Mouse (Mus musculus): Measurements from ENCODE around the gene Naa16. TPM values are rescaled to one million over a fixed set of nuclear protein-coding genes. Genes with fewer than 3 reads are reported as not detected.
A peak's percentile ranks its signal among the peaks of the same experiment; 100 is the strongest.

Gene Naa16
- polyA plus RNA-seq, 1 experiment from 2014 or later = 41.4 TPM

GRCm38 (mm10) chr14:79293119-79293780 lies 97.3 kb downstream of the Naa16 start:
- Histone ChIP-seq H3K36me3 (no peaks in the 10 kb centered on the region), H3K4me1 (peaks cover 50% of the 10 kb centered on the region), H3K4me2 (replicated peaks) (0 out of 2 replicates have a peak overlapping the region, but pooled peaks have one; percentile 11), H3K27me3 (peaks cover 33% of the 10 kb centered on the region), H3K27ac (replicated peaks) (no peak overlapping the region), H3K9ac (replicated peaks) (no peak overlapping the region), H3K9me3 (no peaks in the 10 kb centered on the region), H3K4me3 (no peak overlapping the region)
- 36% methylated on average over 9 of the region's 16 CpGs for WGBS
- no peak for ATAC-seq (ENCODE audit: low FRiP score, low read depth)

- 80% methylated on average over 4 of the region's 4 CpGs for WGBS
- Histone ChIP-seq H3K27ac (replicated peaks) (no peak overlapping the region), H3K9ac (replicated peaks) (no peak overlapping the region), H3K4me2 (replicated peaks) (no peak overlapping the region), H3K4me1 (peaks cover 43% of the 10 kb centered on the region), H3K4me3 (no peak overlapping the region), H3K36me3 (no peaks in the 10 kb centered on the region), H3K9me3 (no peaks in the 10 kb centered on the region), H3K27me3 (peaks cover 29% of the 10 kb centered on the region)
- no peak for ATAC-seq (ENCODE audit: low FRiP score, low read depth)
Measured at GRCm38 (mm10) chr14:79291629-79292028, 98.9 kb downstream of the Naa16 start.

- ATAC-seq (ENCODE audit: low FRiP score, low read depth) = peak; percentile 72
- Histone ChIP-seq H3K27ac (replicated peaks) (peak overlapping the region; percentile 49), H3K36me3 (no peaks in the 10 kb centered on the region), H3K4me2 (replicated peaks) (peak overlapping the region; percentile 13; the same call in 1 of the 2 replicates), H3K4me1 (peaks cover 38% of the 10 kb centered on the region), H3K4me3 (no peak overlapping the region), H3K9ac (replicated peaks) (no peak overlapping the region), H3K27me3 (peaks cover 29% of the 10 kb centered on the region), H3K9me3 (no peaks in the 10 kb centered on the region)
- WGBS = 13% methylated on average over 15 of the region's 15 CpGs
Measured at GRCm38 (mm10) chr14:79290683-79291425, 99.7 kb downstream of the Naa16 start.

GRCm38 (mm10) chr14:79289909-79290308 lies 100.7 kb downstream of the Naa16 start:
- Histone ChIP-seq H3K4me2 (replicated peaks) (no peak overlapping the region), H3K9me3 (no peaks in the 10 kb centered on the region), H3K27ac (replicated peaks) (no peak overlapping the region), H3K9ac (replicated peaks) (no peak overlapping the region), H3K4me3 (no peak overlapping the region), H3K36me3 (no peaks in the 10 kb centered on the region), H3K27me3 (peaks cover 29% of the 10 kb centered on the region), H3K4me1 (peaks cover 34% of the 10 kb centered on the region)
- WGBS = 49% methylated on average over 9 of the region's 9 CpGs
- no peak for ATAC-seq (ENCODE audit: low FRiP score, low read depth)

GRCm38 (mm10) chr14:79288280-79288679 lies 102.3 kb downstream of the Naa16 start:
- Histone ChIP-seq H3K27ac (replicated peaks) (no peak overlapping the region), H3K9ac (replicated peaks) (no peak overlapping the region), H3K27me3 (peaks cover 25% of the 10 kb centered on the region), H3K36me3 (no peaks in the 10 kb centered on the region), H3K4me2 (replicated peaks) (no peak overlapping the region), H3K9me3 (no peaks in the 10 kb centered on the region), H3K4me1 (peaks cover 28% of the 10 kb centered on the region), H3K4me3 (no peak overlapping the region)
- 66% methylated on average over 3 of the region's 3 CpGs for WGBS
- no peak for ATAC-seq (ENCODE audit: low FRiP score, low read depth)

GRCm38 (mm10) chr14:79287251-79287863 lies 103.2 kb downstream of the Naa16 start:
- H3K4me3 ChIP-seq = no peak overlapping the region
- H3K9ac ChIP-seq (replicated peaks) = no peak overlapping the region
- H3K36me3 ChIP-seq = no peaks in the 10 kb centered on the region
- no peak for ATAC-seq (ENCODE audit: low FRiP score, low read depth)
- no peak overlapping the region for H3K4me2 ChIP-seq (replicated peaks)
- H3K27me3 ChIP-seq = peaks cover 16% of the 10 kb centered on the region
- H3K27ac ChIP-seq (replicated peaks) = no peak overlapping the region
- peaks cover 19% of the 10 kb centered on the region for H3K4me1 ChIP-seq
- WGBS = 93% methylated on average over 7 of the region's 7 CpGs
- no peaks in the 10 kb centered on the region for H3K9me3 ChIP-seq

- ATAC-seq (ENCODE audit: low FRiP score, low read depth) = no peak
- WGBS = 97% methylated on average over 5 of the region's 5 CpGs
- Histone ChIP-seq H3K9me3 (no peaks in the 10 kb centered on the region), H3K4me1 (peaks cover 11% of the 10 kb centered on the region), H3K4me3 (no peak overlapping the region), H3K4me2 (replicated peaks) (no peak overlapping the region), H3K27me3 (peaks cover 12% of the 10 kb centered on the region), H3K9ac (replicated peaks) (no peak overlapping the region), H3K36me3 (no peaks in the 10 kb centered on the region), H3K27ac (replicated peaks) (no peak overlapping the region)
Measured at GRCm38 (mm10) chr14:79285549-79285948, 105.0 kb downstream of the Naa16 start.

GRCm38 (mm10) chr14:79284616-79285015 lies 106.0 kb downstream of the Naa16 start:
- ATAC-seq (ENCODE audit: low FRiP score, low read depth) = no peak

GRCm38 (mm10) chr14:79283952-79284351 lies 106.6 kb downstream of the Naa16 start:
- WGBS = 93% methylated on average over 7 of the region's 7 CpGs
- no peak overlapping the region for H3K4me2 ChIP-seq (replicated peaks)
- no peak overlapping the region for H3K9ac ChIP-seq (replicated peaks)
- H3K36me3 ChIP-seq = no peaks in the 10 kb centered on the region
- H3K27me3 ChIP-seq = no peaks in the 10 kb centered on the region
- no peak for ATAC-seq (ENCODE audit: low FRiP score, low read depth)
- no peak overlapping the region for H3K27ac ChIP-seq (replicated peaks)
- no peak overlapping the region for H3K4me3 ChIP-seq
- no peaks in the 10 kb centered on the region for H3K9me3 ChIP-seq
- H3K4me1 ChIP-seq = no peaks in the 10 kb centered on the region

More at GRCm38 (mm10) chr14:79284616-79285015, 106.0 kb downstream of the Naa16 start:
- Histone ChIP-seq H3K4me3 (no peak overlapping the region), H3K9ac (replicated peaks) (no peak overlapping the region), H3K9me3 (no peaks in the 10 kb centered on the region), H3K4me2 (replicated peaks) (no peak overlapping the region), H3K4me1 (peaks cover 2% of the 10 kb centered on the region; the same call in 1 of the 2 replicates), H3K36me3 (no peaks in the 10 kb centered on the region), H3K27me3 (peaks cover 2% of the 10 kb centered on the region; the same call in 1 of the 2 replicates), H3K27ac (replicated peaks) (no peak overlapping the region)
- 84% methylated on average over 4 of the region's 4 CpGs for whole genome bisulfite sequencing

- H3K36me3 ChIP-seq = no peaks in the 10 kb centered on the region
- no peak overlapping the region for H3K4me3 ChIP-seq
- H3K9me3 ChIP-seq = no peaks in the 10 kb centered on the region
- no peak overlapping the region for H3K4me2 ChIP-seq (replicated peaks)
- H3K27me3 ChIP-seq = no peaks in the 10 kb centered on the region
- H3K4me1 ChIP-seq = 0 out of 2 replicates have a peak, but pooled peaks cover 8% of the 10 kb centered on the region
- H3K9ac ChIP-seq (replicated peaks) = no peak overlapping the region
- 86% methylated on average over 9 of the region's 9 CpGs for WGBS
- ATAC-seq (ENCODE audit: low FRiP score, low read depth) = no peak
- H3K27ac ChIP-seq (replicated peaks) = no peak overlapping the region
Measured at GRCm38 (mm10) chr14:79281894-79282553, 108.6 kb downstream of the Naa16 start.

GRCm38 (mm10) chr14:79280456-79280855 lies 110.1 kb downstream of the Naa16 start:
- ATAC-seq (ENCODE audit: low FRiP score, low read depth) = no peak
- H3K4me2 ChIP-seq (replicated peaks) = no peak overlapping the region
- H3K36me3 ChIP-seq = no peaks in the 10 kb centered on the region
- peaks cover 14% of the 10 kb centered on the region for H3K4me1 ChIP-seq
- H3K9me3 ChIP-seq = no peaks in the 10 kb centered on the region
- H3K9ac ChIP-seq (replicated peaks) = no peak overlapping the region
- 86% methylated on average over 9 of the region's 9 CpGs for WGBS
- no peak overlapping the region for H3K27ac ChIP-seq (replicated peaks)
- H3K4me3 ChIP-seq = no peak overlapping the region
- no peaks in the 10 kb centered on the region for H3K27me3 ChIP-seq

All from midbrain, embryonic 12.5 days (tissue).